Mouse (Mus musculus) c-Kit-negative CD71-positive TER-119-positive erythroid progenitor cells, embryonic 14.5 days (primary cell): Measurements from ENCODE around the gene Nr1i3.

ENCODE experiments used
- DNase-seq: peaks from one replicate; pipeline ENCODE4 v3.0.0-alpha.2; 2013; ENCODE audit warnings: low read depth, low spot score

The Nr1i3 gene

GRCm38 (mm10) chr1:171251594-171252324 lies 38.0 kb downstream of the Nr1i3 start:
- DNase-seq: no peak

DNA sequence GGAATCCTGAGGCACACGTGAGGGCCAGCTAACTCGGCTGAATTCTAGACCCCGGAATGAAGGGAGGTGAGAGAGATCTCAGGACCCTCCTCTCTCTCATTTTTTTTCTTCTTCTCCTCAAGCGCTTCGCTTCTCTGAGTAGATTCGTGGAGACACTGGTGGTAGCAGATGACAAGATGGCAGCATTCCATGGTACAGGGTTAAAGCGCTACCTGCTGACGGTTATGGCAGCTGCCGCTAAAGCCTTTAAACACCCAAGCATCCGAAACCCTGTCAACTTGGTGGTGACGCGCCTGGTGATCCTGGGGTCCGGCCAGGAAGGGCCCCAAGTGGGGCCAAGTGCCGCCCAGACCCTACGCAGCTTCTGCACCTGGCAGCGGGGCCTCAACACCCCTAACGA lies 38.6 kb downstream of the Nr1i3 start:
- DNase-seq: no peak

DNA sequence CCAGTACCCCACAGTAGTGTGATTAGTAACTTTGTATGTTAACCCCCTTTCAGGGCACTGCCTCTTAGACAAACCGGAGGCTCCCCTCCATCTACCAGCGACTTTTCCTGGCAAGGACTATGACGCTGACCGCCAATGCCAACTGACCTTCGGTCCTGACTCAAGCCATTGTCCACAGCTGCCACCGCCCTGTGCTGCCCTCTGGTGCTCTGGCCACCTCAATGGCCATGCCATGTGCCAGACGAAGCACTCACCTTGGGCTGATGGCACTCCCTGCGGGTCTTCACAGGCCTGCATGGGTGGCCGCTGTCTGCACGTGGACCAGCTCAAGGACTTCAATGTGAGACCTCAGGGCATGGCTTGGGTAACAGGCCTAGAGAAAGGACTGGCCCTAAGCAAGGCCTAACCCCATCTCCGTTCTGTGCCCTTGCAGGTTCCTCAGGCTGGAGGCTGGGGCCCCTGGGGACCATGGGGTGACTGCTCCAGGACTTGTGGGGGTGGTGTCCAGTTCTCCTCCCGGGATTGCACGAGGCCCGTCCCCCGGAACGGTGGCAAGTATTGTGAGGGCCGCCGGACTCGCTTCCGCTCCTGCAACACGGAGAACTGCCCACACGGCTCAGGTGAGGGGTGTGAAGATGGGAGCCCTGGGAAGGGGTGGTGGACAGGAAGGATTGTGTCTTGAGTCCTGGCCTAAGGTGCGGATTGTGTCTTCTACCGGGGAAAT lies 42.5 kb downstream of the Nr1i3 start:
- DNase-seq: no peak

GRCm38 (mm10) chr1:171256937-171257548 lies 43.3 kb downstream of the Nr1i3 start:
- peak; percentile 60 for DNase-seq

GRCm38 (mm10) chr1:171257781-171258180 lies 44.0 kb downstream of the Nr1i3 start:
- DNase-seq: no peak

GRCm38 (mm10) chr1:171258921-171259320 lies 45.2 kb downstream of the Nr1i3 start:
- no peak for DNase-seq

DNA sequence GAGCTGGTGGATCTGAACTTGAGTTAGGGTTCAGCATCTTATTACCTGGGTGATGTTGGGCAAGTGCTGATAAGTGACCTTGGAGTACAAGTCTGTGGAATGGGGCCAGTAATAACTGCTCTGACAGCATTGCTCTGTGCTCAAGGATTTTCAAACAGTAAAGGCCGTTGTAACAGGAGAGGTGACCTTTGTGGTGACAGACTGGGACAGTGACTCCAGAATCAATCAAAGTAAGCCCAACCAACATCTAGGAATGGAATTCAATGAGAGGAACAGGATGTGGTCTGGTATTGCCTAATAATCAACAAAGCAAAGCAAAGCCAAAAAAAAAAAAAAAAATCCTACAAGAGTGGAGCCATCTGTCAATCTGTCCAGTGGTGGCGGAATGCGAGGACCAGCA lies 46.5 kb downstream of the Nr1i3 start:
- DNase-seq: no peak

DNA sequence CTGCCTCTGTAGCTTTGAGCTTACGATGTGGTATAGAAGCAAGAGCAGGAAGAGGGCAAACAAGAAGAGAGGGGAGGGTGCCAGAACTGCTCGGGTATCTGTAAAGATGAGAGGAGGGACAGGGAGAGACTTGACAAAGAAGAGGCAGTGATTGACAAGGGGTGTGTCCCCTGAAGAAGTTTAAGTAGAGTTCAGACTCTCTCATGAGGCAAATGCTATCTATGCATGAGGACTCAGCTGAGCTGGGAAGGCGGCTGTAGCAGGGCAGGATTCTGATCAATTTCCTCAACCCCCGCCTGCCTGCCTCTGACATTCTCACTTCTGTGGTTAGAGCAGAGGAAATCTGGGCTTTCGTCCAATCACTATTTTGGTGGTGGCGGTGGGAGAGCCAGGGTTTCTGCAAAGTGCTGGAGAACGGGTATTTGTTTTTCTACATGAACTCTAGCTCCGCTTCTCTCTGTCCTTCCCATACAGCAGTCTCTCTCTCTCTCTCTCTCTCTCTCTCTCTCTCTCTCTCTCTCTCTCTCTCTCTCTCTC lies 48.9 kb downstream of the Nr1i3 start:
- no peak for DNase-seq

GRCm38 (mm10) chr1:171263185-171263611 lies 49.4 kb downstream of the Nr1i3 start:
- DNase-seq: no peak

DNA sequence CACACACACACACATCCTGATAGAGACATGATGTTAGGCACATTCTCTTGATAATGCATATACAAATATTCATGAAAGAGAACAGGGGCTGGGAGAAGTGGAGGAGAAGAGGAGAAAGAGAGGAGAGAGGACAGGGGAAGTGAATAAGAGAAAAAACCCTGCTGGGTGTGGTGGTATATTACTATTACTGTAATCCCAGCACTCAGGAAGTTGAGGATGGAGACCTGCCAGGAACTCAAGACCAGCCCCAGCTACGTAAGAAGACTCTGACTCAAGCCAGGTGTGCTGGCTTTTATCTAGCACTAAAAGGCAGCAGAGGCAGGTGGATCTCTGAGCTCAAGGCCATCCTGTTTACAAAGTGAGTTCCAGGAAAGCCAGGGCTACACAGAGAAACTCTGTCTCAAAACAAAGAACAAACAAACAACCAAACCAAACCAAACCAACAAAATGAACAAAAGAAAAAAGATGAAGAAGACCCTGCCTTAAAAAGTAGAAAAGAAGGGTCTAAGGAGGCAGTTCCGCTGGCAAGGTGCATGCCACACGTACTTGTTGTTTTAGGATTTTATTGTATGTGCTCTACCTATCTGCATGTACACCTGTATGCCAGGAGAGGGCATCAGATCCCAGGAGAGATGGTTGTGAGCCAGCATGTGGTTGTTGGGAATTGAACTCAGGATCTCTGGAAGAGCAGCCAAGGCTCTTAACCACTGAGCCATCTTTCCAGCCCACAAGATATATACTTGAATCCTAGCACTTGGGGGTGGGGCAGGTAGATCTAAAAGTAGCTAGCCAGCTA lies 50.1 kb downstream of the Nr1i3 start:
- DNase-seq: no peak

- no peak for DNase-seq
Measured at GRCm38 (mm10) chr1:171265971-171266744, 52.4 kb downstream of the Nr1i3 start.

GRCm38 (mm10) chr1:171268341-171268740 lies 54.6 kb downstream of the Nr1i3 start:
- DNase-seq: no peak

DNA sequence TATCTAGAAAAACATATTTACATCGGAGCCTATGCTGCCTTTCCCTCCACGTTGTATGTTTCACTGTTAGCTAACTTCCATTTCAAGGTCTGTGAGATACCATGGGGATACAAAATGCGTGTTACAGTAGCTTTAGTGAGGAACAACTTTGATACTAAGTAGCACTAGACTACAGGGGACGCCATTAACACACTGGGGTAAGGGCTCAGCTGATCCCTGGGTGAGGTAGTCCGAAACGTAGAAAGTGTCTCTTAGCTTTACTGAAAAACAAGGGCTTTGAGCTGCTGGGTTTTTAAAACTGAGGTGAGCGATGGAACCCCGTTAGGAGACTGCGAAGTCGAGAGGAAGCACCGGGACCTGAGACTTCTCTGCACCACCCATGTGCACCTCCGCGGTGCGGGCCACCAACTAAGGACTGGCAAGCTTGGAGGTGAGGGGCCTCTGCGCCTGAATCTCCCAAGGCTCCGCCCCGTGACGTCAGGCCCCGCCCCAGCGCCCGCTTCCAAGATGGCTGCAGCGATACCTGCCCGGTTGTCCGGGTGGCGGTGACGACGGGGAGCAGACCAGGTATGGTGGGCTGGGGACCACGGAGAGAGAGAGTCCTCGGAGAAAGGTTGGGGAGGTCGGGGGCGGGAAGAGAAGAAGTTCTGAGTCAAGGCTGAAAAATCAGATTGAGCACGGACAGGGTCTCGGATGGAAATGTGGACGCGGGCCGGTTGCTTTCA lies 56.2 kb downstream of the Nr1i3 start, which contains the start of gene B4galt3:
TSS of gene B4galt3 (plus strand) at position 481 of the 725 bp plus-strand sequence.
- peak; percentile 85 for DNase-seq
